Mouse (Mus musculus) right cerebral cortex, adult 2 months (tissue): Measurements from ENCODE around the gene Pkib.

Experiments
- DNase-seq, 2 experiments: peaks; one replicate each; pipeline ENCODE4 v3.0.0; 2021 to 2022; ENCODE audit warnings: low spot score in 2 of 2

Pkib gene

DNA sequence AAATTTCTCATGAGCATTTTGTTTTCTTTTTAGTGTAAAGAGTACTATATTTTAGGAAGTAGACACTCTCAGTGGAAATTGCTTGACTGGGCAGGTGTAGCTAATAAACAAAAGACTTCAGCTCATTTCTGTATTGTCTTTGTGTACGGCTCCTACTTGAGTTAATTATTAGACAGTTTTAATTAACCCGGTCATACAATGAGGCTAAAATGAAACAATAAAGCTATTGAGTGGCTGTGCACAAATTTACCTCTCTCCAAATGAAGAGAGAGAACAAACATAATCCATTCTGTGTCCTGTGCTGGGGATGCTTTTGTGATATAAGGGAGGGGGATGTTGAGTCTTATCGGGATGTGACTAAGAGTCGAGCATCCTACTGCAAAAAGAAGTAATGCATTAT, 109.0 kb downstream of the Pkib start:
- DNase-seq, result no peak

DNA sequence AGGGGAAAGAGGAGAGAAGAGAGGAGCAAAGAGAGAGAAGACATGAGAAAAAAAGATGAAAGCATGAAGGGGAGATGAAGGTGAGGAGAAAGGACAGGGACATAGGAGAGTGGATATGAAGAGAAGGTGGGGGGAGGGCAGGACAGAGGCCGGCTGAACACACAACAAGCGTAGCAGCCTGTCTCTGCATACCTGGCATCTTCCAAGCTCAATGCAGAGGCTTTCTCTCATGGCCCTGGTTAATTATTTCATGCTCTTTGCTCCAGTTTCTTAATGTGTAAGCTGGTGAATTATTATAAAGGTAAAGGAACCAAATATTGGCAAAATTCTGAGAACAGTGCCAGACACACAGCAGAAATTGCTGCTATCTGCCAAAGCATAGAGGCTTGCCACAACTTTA, 109.6 kb downstream of the Pkib start:
- no peak for DNase-seq

DNA sequence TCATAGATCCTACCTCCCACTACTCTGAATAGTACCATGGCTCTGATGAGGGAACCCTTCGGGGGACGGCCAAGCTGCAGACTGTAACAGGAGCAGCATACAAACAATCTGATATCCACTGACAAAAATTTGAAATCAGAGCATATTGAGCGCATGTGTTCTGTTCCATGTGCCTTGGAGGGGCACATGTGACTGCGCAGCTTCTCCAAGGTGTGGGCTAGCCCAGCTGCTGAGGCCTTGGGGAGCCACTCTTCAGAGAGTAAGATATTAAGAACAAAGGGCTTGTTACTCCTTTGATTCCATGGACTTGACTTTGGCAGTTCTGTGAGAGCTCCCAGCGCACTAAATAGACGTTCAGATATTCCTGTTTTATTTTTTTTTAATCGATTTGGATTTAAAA, 111.3 kb downstream of the Pkib start:
- DNase-seq, result no peak

DNA sequence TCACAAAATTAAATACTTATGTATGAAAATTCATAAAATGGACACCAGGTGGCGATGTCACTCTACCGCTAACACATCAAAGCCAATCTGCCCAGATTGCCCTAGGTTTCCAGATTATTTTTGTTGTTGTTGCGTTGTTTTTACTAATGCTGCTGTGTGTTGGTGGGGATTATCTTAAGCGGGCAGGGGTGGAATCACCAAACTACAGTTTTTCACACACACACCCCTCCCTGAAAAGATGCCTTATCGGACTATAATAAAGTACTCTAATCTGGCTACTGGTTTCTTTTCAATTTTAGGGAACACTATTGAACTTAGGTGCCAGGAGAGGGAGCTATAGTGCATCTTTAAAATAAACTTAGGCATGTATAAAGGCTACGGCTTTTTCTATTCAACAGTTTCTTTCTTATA, 111.8 kb downstream of the Pkib start:
- peak; percentile 22 to 55 for DNase-seq

DNA sequence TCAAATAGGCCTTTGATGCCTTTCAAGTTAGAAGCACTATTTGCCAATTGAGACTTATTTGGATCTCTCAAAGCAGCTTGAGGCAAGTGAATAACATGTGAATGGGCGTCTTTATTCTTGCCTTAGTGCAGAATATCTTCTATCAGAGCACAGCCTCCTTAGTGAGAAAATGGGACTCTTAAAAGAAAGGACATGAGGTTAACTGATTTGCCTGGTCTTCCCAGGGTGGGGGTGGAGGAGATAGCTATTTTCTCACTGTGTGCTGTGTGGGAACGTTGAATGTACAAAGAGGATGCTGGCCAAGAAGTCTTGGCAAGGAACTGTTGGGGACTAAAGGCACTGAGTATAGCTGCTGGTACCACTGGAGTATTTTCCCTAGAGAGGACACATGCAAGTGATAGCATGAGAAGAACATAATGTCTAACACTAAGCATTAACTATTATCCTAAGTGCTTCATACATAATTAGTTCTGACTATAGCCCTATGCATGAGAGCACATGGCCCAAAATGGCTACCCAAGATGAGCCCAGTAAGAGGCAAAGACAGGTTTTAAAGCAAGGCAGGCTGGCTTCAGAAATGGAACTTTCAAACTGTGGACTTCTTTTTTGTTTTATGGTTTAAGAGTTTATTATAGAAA, 112.5 kb downstream of the Pkib start:
- peak in 1 of 2 experiments; percentile 31 for DNase-seq

DNA sequence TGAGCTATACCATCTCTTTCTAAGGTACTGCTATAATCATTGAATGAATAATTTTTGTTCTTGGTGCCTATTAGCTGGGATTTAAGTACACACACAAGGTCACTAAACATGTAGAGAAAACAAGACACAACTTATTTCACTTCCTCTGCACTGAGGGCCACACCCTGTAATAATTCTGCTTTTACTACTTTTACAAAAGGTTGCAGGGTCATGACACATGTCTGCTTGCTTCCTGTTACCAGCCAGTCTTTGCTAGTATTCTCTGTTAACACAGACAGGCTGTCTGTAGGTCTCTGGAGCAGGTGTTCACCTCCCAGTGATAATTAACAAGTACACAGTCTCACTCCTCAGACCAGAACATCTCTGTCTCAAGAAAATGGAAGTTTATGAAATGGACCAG, 113.7 kb downstream of the Pkib start:
- no peak for DNase-seq

DNA sequence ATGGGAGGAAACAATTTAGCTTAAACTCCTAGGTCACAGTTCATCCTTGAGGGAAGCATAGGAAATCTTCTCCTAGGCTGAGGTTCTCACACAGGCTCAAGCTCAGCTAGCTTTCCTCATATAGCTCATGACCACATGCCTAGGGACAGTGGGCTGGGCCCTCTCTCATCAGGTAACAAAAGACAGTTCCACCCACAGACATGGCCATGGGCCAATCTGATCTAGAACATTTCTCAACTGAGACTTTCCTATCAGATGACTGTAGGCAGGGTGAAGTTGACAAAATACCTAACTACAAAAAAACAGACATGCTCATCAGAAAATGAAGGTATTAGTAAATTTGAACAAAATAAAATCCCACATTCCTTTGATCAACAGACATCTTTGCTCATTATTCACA, 115.3 kb downstream of the Pkib start:
- no peak for DNase-seq

DNA sequence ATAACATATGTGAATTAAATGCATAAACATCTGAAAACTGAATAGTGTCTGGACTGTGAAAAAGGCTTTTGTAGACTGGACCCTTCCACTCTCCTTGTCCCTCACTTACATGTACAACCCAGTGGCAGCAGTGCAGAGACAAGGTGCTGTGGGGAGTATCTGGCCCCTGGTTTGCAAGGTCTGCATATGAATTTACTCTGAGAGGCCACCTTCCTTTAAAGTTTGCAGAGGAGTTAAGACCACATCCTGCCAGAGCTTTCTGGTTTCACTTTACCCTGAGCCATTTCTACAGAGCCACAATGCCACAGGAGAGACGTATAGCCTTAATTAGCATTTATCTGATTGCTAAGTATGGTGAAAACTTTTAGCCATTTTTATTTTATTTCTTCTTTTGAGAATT, 121.6 kb downstream of the Pkib start:
- DNase-seq, result no peak

DNA sequence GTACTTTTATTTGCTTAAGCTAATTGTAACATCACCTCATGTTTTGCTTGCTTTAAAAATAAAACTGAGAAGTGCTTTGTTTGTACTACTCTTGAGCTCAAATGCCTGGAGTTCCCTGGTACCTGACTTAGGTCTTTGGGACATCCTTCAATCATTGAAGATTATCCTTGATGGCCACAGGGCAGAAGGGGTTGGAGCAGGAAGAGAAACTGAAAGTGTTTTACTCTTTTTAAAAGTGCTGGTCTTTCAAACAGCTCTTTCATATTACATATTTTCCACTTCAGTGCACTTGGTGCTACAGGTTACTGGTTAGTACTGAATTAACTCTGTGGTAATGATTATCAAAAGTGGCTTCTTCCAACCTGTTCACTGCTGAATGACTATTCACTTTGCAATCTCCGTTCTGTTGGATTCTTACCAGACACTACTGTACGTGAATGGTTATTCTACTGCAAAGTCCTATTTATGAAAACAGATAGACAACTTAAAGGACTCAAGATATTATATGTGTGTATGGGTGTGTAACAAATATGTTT, 123.5 kb downstream of the Pkib start:
- no peak for DNase-seq

DNA sequence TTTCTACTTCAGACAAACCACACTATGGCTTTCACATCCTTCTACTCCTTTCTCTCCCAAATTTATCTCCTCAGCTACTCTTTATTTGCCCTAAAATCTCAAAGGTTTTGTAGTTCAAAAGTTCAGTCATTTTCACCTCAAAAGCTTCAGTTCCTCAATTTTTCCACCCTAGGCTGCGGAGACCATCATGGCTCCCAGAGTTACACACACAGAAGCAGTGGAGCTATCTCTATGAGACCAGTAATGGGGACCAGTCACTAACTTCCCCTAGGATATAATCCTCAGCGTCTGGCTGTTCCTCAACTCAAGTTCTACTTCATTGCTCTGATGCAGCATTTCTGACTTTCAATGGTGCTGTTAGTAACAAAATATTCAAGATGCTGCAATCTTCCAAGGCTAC, 127.2 kb downstream of the Pkib start:
- DNase-seq, result no peak

DNA sequence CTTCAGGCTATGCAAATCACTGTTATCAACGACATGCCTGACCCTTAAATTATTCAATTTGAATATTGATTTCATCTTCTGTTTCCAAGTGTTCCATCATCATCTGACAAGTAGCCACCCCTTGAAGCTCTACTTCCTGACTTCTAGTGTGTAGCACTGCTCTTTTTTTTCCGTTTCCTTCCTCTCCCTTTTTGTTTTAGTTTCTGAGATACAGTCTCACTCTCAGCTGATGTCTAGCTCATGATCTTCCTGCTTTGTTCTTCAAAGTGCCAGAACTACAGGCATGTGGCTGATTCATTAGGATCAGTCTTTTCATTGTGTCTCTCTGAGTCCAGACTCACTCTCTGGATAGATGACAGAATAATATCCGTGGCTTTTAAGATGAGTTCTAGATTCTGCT, 128.9 kb downstream of the Pkib start:
- DNase-seq, result no peak

DNA sequence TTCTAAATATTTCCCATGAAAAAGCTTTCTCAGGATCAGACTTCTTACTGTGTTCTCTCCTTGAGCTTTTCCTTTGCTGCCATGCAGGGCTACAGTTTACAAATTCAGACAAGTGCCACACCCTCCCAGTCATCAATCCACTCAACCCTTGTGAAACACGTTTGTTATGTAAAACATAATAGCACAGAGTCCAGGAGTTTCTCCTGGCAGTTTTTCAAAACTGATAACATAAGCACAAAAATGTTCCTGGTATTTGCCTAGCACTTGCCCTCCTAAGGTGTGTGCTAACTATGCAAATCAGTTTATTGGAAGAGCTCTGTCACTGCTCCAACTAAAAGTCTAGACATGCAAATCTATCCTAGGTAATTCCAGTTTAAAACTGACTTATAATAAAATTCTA, 131.3 kb downstream of the Pkib start:
- DNase-seq, result no peak

DNA sequence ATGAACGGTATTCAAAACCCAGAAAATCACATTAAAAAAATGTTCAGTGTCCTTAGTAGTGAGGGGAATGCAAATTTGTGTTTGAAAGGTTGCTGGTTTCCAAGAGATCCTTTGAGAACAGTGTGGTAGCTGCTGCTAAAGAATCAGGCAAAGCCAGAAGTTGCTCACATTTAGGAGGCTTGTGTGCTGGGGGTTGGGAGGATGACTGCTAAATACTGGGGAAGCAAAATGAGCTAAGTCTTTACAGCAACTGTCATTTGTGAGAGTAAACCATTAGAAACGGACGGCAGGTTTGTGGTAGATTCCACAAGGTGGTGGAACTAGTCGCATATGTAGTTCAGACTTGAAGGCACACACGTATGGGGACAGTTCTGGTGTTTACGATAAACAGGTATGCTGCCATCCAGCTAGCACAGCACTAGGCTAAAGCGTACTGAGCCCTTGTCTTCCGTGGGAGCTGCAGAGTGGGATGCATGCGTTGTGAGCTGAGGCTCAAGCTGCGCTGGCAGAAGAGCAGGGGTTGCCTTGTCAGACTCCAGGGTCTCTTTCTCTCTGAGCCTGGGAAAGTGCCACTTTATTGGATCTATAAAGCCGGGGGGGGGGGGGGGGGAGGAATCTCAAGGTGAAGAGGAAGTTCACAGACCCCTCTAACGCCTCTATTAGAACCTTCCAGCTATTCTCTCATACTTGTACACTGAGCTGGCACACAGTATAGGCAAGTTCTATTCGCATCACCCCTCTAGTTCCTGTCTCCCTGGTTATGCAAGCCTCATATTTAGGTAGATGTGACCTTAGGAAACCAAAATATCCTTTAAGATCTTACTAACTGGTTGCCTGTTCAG, 151.7 kb downstream of the Pkib start:
- DNase-seq, result peak; percentile 34 to 48

DNA sequence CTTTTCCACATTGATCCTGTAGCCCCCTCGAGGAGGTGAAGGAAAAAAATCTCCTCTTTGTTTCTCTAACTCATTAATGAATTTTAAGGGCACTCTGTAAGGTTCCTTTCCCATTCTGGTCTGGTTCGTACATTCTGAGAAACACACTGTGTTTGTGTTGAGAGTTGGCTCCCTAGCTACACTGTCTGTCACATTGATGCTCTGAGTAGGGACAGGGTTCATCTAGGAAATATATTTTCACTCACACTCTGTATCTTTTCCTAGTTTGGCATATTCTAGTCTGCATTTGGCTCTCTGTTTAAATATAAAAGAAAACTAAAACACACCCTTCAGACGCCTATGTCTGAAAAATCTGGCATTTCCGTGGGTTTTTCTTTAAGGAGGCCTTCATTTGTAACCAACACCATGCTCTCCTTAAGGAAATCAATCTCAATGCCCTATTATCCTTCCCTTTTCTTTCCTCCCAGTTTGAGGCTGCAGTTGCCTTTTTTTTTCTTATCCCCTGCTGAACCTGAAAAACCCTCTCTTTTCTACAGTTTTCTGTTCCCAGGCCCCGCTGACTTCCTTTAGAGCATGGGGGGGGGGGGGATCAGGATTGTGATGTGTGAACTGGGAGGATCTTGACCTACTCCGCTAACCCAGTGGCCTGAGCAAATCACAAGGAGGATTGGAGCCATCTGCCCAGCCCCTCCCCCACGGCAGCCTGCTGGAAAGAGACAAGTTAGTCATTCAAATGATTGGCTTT, 152.5 kb downstream of the Pkib start:
- DNase-seq, result peak; percentile 76 to 78

DNA sequence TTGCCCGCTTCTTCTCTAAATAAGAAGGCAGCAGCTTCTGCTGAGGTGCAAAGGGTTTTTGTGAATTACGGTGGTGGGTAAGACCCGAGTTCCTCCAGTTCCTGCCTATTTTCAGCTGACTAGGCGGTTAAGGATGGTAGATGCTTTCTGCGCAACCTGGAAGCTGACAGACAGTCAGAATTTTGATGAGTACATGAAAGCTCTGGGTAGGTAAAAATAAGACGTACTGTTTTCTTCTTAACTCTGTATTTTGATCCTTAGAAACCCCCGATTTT, 153.0 kb downstream of the Pkib start, which contains the start of gene Fabp7:
Fabp7 (plus strand) TSS at position 6 of the 275 bp plus-strand sequence.
- no peak for DNase-seq

DNA sequence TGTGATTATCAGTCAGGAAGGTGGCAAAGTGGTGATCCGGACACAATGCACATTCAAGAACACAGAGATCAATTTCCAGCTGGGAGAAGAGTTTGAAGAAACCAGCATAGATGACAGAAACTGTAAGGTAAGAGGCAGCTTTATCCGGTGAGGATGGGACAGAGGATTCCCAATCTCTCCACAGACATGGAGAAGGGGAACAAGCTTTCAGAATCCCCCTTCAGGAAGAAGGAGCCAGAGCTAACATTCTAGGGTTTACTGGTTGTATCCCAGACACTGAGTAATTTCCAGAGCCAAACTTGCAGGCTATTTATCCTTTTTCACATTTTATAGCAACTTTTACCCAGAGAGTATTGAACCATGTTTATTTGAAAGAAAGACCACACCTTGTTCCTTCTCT, 153.8 kb downstream of the Pkib start:
- peak in 1 of 2 experiments; percentile 16 for DNase-seq
